Mouse (Mus musculus): ENCODE results near the gene Wdr54.

DNA sequence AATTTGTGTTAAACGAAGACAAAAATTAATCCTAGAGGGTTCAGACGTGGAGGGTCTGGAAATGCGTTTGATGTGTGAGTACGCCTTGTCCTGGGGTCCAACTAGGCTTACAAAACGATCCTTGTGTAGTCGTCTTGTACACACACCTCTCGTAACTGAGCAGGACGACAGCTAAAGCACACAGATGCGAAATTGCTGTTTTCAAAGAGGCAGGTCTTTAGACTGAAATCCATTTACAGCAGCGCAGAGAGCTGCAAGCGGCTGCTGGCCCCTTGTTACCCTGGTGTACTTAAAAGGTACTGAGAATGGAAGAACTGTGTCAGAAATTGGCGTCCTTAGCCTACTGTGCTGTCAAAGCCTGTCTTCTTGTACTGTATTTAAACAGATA, 10.0 kb upstream of the Wdr54 start:
- TF ChIP-seq CTCF (IDR thresholded peaks at IDR 0.05; ENCODE audit: low read depth), result no peak
- TF ChIP-seq EP300 (IDR thresholded peaks at IDR 0.05; ENCODE audit: low read depth), result no peak

All from heart, postnatal 0 days (tissue).